Mouse (Mus musculus) layer of hippocampus, postnatal 25 days (tissue): Measurements from ENCODE around the gene Ppp2r3c. TPM values are rescaled to one million over a fixed set of nuclear protein-coding genes. Genes with fewer than 3 reads are reported as not detected.
"Not testable (repeated sequence)": the region's sequence is repeated elsewhere in the genome, so short reads cannot be mapped to it uniquely, and the experiment has no call there.

Experiments used
- DNase-seq, 2 experiments: peaks; one replicate each; pipeline ENCODE4 v3.0.0; 2022; ENCODE audit warnings: mixed read lengths in 2 of 2, low spot score in 1 of 2; ENCODE audit errors: extremely low spot score in 1 of 2
- total RNA-seq, 2 experiments: library from RNA; stranded (reverse); gene quantifications; 2 replicates each; pipeline ENCODE4 v1.2.3; 2021

The Ppp2r3c gene
- total RNA-seq, 2 experiments from 2014 or later, result 12.2 to 14.3 TPM

GRCm38 (mm10) chr12:55277583-55277982 is 25.2 kb downstream of the Ppp2r3c start:
- DNase-seq, result not testable (repeated sequence)

GRCm38 (mm10) chr12:55272243-55272642 is 30.6 kb downstream of the Ppp2r3c start:
- DNase-seq, result no peak

GRCm38 (mm10) chr12:55263385-55263784 is 39.4 kb downstream of the Ppp2r3c start:
- DNase-seq, result not testable (repeated sequence)

- not testable (repeated sequence) for DNase-seq
These were observed 40.8 kb downstream of the Ppp2r3c start for GRCm38 (mm10) chr12:55261950-55262349.

- DNase-seq, result not testable (repeated sequence)
These were observed 60.6 kb downstream of the Ppp2r3c start for GRCm38 (mm10) chr12:55242243-55242642.

GRCm38 (mm10) chr12:55230520-55230861 is 72.3 kb downstream of the Ppp2r3c start:
- DNase-seq, result not testable (repeated sequence)

GRCm38 (mm10) chr12:55229626-55230519 is 72.9 kb downstream of the Ppp2r3c start, which contains the start of gene Srp54c:
Srp54c (plus strand) TSS chr12:55230168.
- not testable (repeated sequence) for DNase-seq

Other genes with a start within 250 kb of the Ppp2r3c start
- 10 to 100 TPM in 1 of 2 experiments, 1 to 10 TPM in 1; 8.0 to 11.5 TPM for gene 2700097O09Rik, start 222.9 kb downstream of the Ppp2r3c start, total RNA-seq
- 10 to 100 TPM; 86.7 to 99.9 TPM for gene Srp54a, start 222.7 kb downstream of the Ppp2r3c start, total RNA-seq
- 10 to 100 TPM in 1 of 2 experiments, 1 to 10 TPM in 1; 9.6 to 20.5 TPM for gene Fam177a, start 178.5 kb downstream of the Ppp2r3c start, total RNA-seq
- 10 to 100 TPM; 56.2 to 61.2 TPM for gene Srp54b, start 147.9 kb downstream of the Ppp2r3c start, total RNA-seq
- 10 to 100 TPM in 1 of 2 experiments, not detected in 1; 10.0 TPM for gene 1700047I17Rik2, start 103.4 kb downstream of the Ppp2r3c start, total RNA-seq
- 10 to 100 TPM; 32.0 to 34.7 TPM for gene Srp54c, start 72.8 kb downstream of the Ppp2r3c start, total RNA-seq
- 1 to 10 TPM; 9.3 to 9.4 TPM for gene 1110008L16Rik, start 3.4 kb downstream of the Ppp2r3c start, total RNA-seq
- gene Psma6, start 81.2 kb upstream of the Ppp2r3c start, total RNA-seq, result 100 to 1,000 TPM; 130 to 151 TPM
- 10 to 100 TPM; 26.8 to 44.1 TPM for gene Nfkbia, start 189.6 kb upstream of the Ppp2r3c start, total RNA-seq